Mouse (Mus musculus): ENCODE results near the gene Cfdp1. TPM values are rescaled to one million over a fixed set of nuclear protein-coding genes. Genes with fewer than 3 reads are reported as not detected.

Cfdp1 gene
- polyA plus RNA-seq, 1 experiment from 2014 or later, result 123 TPM

DNA sequence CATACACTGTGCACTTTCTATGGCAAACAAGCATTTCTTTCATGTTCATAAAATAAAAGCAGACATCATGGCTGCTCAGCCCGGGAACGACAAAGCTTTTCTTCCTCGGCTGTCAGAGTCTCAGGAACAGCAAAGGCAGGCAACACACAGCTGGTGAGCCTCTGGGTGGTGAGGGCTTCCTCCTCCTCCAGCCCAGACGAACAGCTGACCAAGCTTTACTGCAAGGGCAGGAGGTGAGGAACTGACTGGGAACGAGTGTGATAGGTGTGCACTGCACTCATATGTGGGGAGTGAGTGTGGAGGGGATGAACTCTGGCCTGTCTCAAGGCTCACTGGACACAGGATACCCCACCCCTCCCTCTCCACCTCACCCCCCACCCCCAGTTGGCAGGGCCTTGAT lies 135.2 kb downstream of the Cfdp1 start:
- Histone ChIP-seq H3K4me2 (ENCODE audit: low read depth, low read length) (no peak overlapping the region), H3K36me3 (ENCODE audit: control insufficient read depth, insufficient read depth) (peaks cover 37% of the 10 kb centered on the region), H3K27ac (ENCODE audit: low read length) (peak overlapping the region; percentile 98), H3K4me1 (ENCODE audit: control insufficient read depth, insufficient read depth, low read length) (peaks cover 51% of the 10 kb centered on the region), H3K9ac (ENCODE audit: low read length) (peak overlapping the region; percentile 28; the same call in 1 of the 2 replicates), H3K9me3 (replicated peaks; ENCODE audit: control insufficient read depth, low read length) (no peaks in the 10 kb centered on the region), H3K4me3 (ENCODE audit: low read length) (no peak overlapping the region), H3K27me3 (ENCODE audit: control insufficient read depth, insufficient read depth, low read length) (no peaks in the 10 kb centered on the region)
- ATAC-seq (replicated peaks; ENCODE audit: extremely low read depth, insufficient read depth, low FRiP score), result no peak
- WGBS, result 46% methylated on average over 5 of the region's 5 CpGs

Other genes with a start within 250 kb of the Cfdp1 start
- 1.2 TPM in 2 replicates for gene Ldhd, start 223.9 kb downstream of the Cfdp1 start, polyA plus RNA-seq (2015; fragmentation: Nextera tagmentation; extraction: Ambion mirVana)
- 15.5 and 16.7 TPM in 2 replicates for gene Zfp1, start 210.9 kb downstream of the Cfdp1 start, polyA plus RNA-seq (2015; fragmentation: Nextera tagmentation; extraction: Ambion mirVana)
- 0.17 and 2.1 TPM in 2 replicates for gene Ctrb1, start 163.3 kb downstream of the Cfdp1 start, polyA plus RNA-seq (2015; fragmentation: Nextera tagmentation; extraction: Ambion mirVana)
- gene Bcar1, start 110.5 kb downstream of the Cfdp1 start, polyA plus RNA-seq (2015; fragmentation: Nextera tagmentation; extraction: Ambion mirVana), result 39.8 and 46.7 TPM in 2 replicates
- 3.4 and 3.8 TPM in 2 replicates for gene Tmem170, start 22.5 kb upstream of the Cfdp1 start, polyA plus RNA-seq (2015; fragmentation: Nextera tagmentation; extraction: Ambion mirVana)
- gene Chst5, start 56.2 kb upstream of the Cfdp1 start, polyA plus RNA-seq (2015; fragmentation: Nextera tagmentation; extraction: Ambion mirVana), result 0.41 and 1.4 TPM in 2 replicates
- 4.4 and 4.7 TPM in 2 replicates for gene Tmem231, start 79.6 kb upstream of the Cfdp1 start, polyA plus RNA-seq (2015; fragmentation: Nextera tagmentation; extraction: Ambion mirVana)
- gene Gabarapl2, start 86.4 kb upstream of the Cfdp1 start, polyA plus RNA-seq (2015; fragmentation: Nextera tagmentation; extraction: Ambion mirVana), result 198 and 211 TPM in 2 replicates
- gene Adat1, start 138.0 kb upstream of the Cfdp1 start, polyA plus RNA-seq (2015; fragmentation: Nextera tagmentation; extraction: Ambion mirVana), result 5.6 and 5.9 TPM in 2 replicates
- gene Kars, start 157.0 kb upstream of the Cfdp1 start, polyA plus RNA-seq (2015; fragmentation: Nextera tagmentation; extraction: Ambion mirVana), result 129 and 139 TPM in 2 replicates
- gene Terf2ip, start 157.1 kb upstream of the Cfdp1 start, polyA plus RNA-seq (2015; fragmentation: Nextera tagmentation; extraction: Ambion mirVana), result 17.7 and 19.2 TPM in 2 replicates
- gene Gm6793, start 160.7 kb upstream of the Cfdp1 start, polyA plus RNA-seq (2015; fragmentation: Nextera tagmentation; extraction: Ambion mirVana), result 0.20 and 0.60 TPM in 2 replicates